Mouse (Mus musculus) layer of hippocampus, adult 9-11 months (tissue): Measurements from ENCODE around the gene Trib2.

Experiments
- DNase-seq: peaks from one replicate; pipeline ENCODE4 v3.0.0; 2022

Trib2 gene

GRCm38 (mm10) chr12:15760684-15761083 lies 56.0 kb downstream of the Trib2 start:
- DNase-seq, result peak; percentile 3

GRCm38 (mm10) chr12:15758866-15759265 lies 57.9 kb downstream of the Trib2 start:
- DNase-seq, result peak; percentile 87

GRCm38 (mm10) chr12:15757351-15757750 lies 59.4 kb downstream of the Trib2 start:
- peak; percentile 15 for DNase-seq

- DNase-seq, result no peak
Measured at GRCm38 (mm10) chr12:15755030-15755690, 61.6 kb downstream of the Trib2 start.

GRCm38 (mm10) chr12:15754602-15755001 lies 62.1 kb downstream of the Trib2 start:
- no peak for DNase-seq

GRCm38 (mm10) chr12:15749646-15750195 lies 67.0 kb downstream of the Trib2 start:
- no peak for DNase-seq

- DNase-seq, result no peak
Measured at GRCm38 (mm10) chr12:15745752-15746151, 71.0 kb downstream of the Trib2 start.
